Mouse (Mus musculus) Patski (cell line): ENCODE data around the gene Mypn. TPM values are rescaled to one million over a fixed set of nuclear protein-coding genes. Genes with fewer than 3 reads are reported as not detected.
A peak's percentile ranks its signal among the peaks of the same experiment; 100 is the strongest.

Source experiments
- ATAC-seq: fragments of 100-300 bp; one replicate; pipeline ENCODE4 v1.8.0; 2021
- CTCF ChIA-PET: fragments of 350-600 bp; sonication (Branson Sonifier 250); formaldehyde crosslinking; loops from one replicate; lab custom pipeline; 2022; ENCODE audit warnings: inconsistent platforms; lab: Charles Lee
- POLR2A ChIA-PET: fragments of 350-600 bp; sonication (Branson Sonifier 250); formaldehyde crosslinking; loops from one replicate; lab custom pipeline; 2022; ENCODE audit warnings: antibody characterized with exemption, inconsistent platforms; lab: Charles Lee
- DNase-seq: peaks from one replicate; pipeline ENCODE4 v3.0.0-alpha.2; 2011; ENCODE audit warnings: low read depth, low spot score
- H3K27me3 ChIP-seq: fragments of 371-371 bp; one replicate; pipeline ENCODE4 v1.5.1; 2021
- CTCF ChIP-seq: fragments of 100-300 bp; IDR thresholded peaks from one replicate; pipeline ENCODE4 v1.5.1; 2021
- in situ Hi-C: fragments of 300-500 bp; cut with MboI; formaldehyde crosslinking; loops from 3 replicates; pipeline ENCODE4 v1.11.1; 2018; ENCODE audit warnings: low pct_unique_long_range_greater_than_20kb, mixed read lengths
- polyA plus RNA-seq: library from polyadenylated mRNA; unstranded; gene quantifications from one replicate; pipeline ENCODE4 v1.2.3, GENCODE M21; 2021

Mypn gene
- polyA plus RNA-seq, 1 experiment from 2014 or later = not detected

- no peak for DNase-seq
- no peaks in the 10 kb centered on the region for H3K27me3 ChIP-seq
- no peak for TF ChIP-seq CTCF
- ChIA-PET POLR2A (interaction anchor here (0.7 kb wide), 1 partner anchor 82 kb away, joined by 5 read pairs; no protein-coding TSS in a partner anchor), CTCF (no interaction called here)
- no peak for ATAC-seq
- in situ Hi-C loops = no loop called here
These were observed 34.3 kb upstream of the Mypn start for GRCm38 (mm10) chr10:63238090-63238489.

GRCm38 (mm10) chr10:63237206-63237605 lies 33.5 kb upstream of the Mypn start:
- in situ Hi-C loops = no loop called here
- no peak for TF ChIP-seq CTCF
- CTCF ChIA-PET = no interaction called here
- POLR2A ChIA-PET = interaction anchor here (0.7 kb wide), 1 partner anchor 81 kb away, joined by 5 read pairs; no protein-coding TSS in a partner anchor
- H3K27me3 ChIP-seq = no peaks in the 10 kb centered on the region
- ATAC-seq (no peak), DNase-seq (no peak)

GRCm38 (mm10) chr10:63236663-63237062 lies 32.9 kb upstream of the Mypn start:
- H3K27me3 ChIP-seq = no peaks in the 10 kb centered on the region
- DNase-seq (no peak), ATAC-seq (no peak)
- TF ChIP-seq CTCF = no peak
- in situ Hi-C loops = no loop called here
- ChIA-PET CTCF (no interaction called here), POLR2A (no interaction called here)

- no peaks in the 10 kb centered on the region for H3K27me3 ChIP-seq
- DNase-seq = no peak
- POLR2A ChIA-PET = no interaction called here
- CTCF ChIA-PET = no interaction called here
- in situ Hi-C loops = no loop called here
- no peak for TF ChIP-seq CTCF
- no peak for ATAC-seq
These were observed 32.1 kb upstream of the Mypn start for GRCm38 (mm10) chr10:63235889-63236288.

GRCm38 (mm10) chr10:63234133-63234532 lies 30.4 kb upstream of the Mypn start:
- no peaks in the 10 kb centered on the region for H3K27me3 ChIP-seq
- ATAC-seq (no peak), DNase-seq (no peak)
- POLR2A ChIA-PET = no interaction called here
- no peak for TF ChIP-seq CTCF
- CTCF ChIA-PET = no interaction called here
- in situ Hi-C loops = no loop called here

- no peak for TF ChIP-seq CTCF
- DNase-seq = no peak
- no peak for ATAC-seq
- H3K27me3 ChIP-seq = no peaks in the 10 kb centered on the region
- ChIA-PET POLR2A (no interaction called here), CTCF (no interaction called here)
- in situ Hi-C loops = no loop called here
These were observed 27.9 kb upstream of the Mypn start for GRCm38 (mm10) chr10:63231630-63232029.

- in situ Hi-C loops = no loop called here
- H3K27me3 ChIP-seq = no peaks in the 10 kb centered on the region
- DNase-seq (no peak), ATAC-seq (no peak)
- ChIA-PET POLR2A (no interaction called here), CTCF (no interaction called here)
- no peak for TF ChIP-seq CTCF
These were observed 27.1 kb upstream of the Mypn start for GRCm38 (mm10) chr10:63230854-63231253.

- in situ Hi-C loops = no loop called here
- no peak for ATAC-seq
- ChIA-PET POLR2A (no interaction called here), CTCF (no interaction called here)
- DNase-seq = no peak
- H3K27me3 ChIP-seq = no peaks in the 10 kb centered on the region
- no peak for TF ChIP-seq CTCF
These were observed 26.5 kb upstream of the Mypn start for GRCm38 (mm10) chr10:63230266-63230665.

GRCm38 (mm10) chr10:63224341-63224740 lies 20.6 kb upstream of the Mypn start:
- DNase-seq = no peak
- in situ Hi-C loops = no loop called here
- no peaks in the 10 kb centered on the region for H3K27me3 ChIP-seq
- no peak for TF ChIP-seq CTCF
- ATAC-seq = peak; percentile 46
- ChIA-PET POLR2A (no interaction called here), CTCF (no interaction called here)

- CTCF ChIA-PET = no interaction called here
- no peaks in the 10 kb centered on the region for H3K27me3 ChIP-seq
- POLR2A ChIA-PET = interaction anchor here (0.6 kb wide), 1 partner anchor 241 kb away, joined by 5 read pairs; no protein-coding TSS in a partner anchor
- DNase-seq (peak; percentile 66), ATAC-seq (peak; percentile 96)
- in situ Hi-C loops = no loop called here
- no peak for TF ChIP-seq CTCF
These were observed 17.5 kb upstream of the Mypn start for GRCm38 (mm10) chr10:63221081-63221783.

GRCm38 (mm10) chr10:63208871-63209270 lies 5.1 kb upstream of the Mypn start:
- ATAC-seq (no peak), DNase-seq (no peak)
- POLR2A ChIA-PET = no interaction called here
- no peaks in the 10 kb centered on the region for H3K27me3 ChIP-seq
- no peak for TF ChIP-seq CTCF
- in situ Hi-C loops = no loop called here
- CTCF ChIA-PET = no interaction called here

- DNase-seq (no peak), ATAC-seq (no peak)
- in situ Hi-C loops = no loop called here
- POLR2A ChIA-PET = no interaction called here
- CTCF ChIA-PET = no interaction called here
- no peak for TF ChIP-seq CTCF
- peaks cover 4% of the 10 kb centered on the region for H3K27me3 ChIP-seq
These were observed 750 bp downstream of the Mypn start for GRCm38 (mm10) chr10:63203002-63203401.
